Mouse (Mus musculus) MEL (cell line): ENCODE data around the gene Ubxn7. TPM values are rescaled to one million over a fixed set of nuclear protein-coding genes. Genes with fewer than 3 reads are reported as not detected.

Experiments used
- DNase-seq: peaks from one replicate; pipeline ENCODE4 v3.0.0; 2011; ENCODE audit warnings: low read depth, low spot score
- H3K27ac ChIP-seq: 2 replicates; pipeline ENCODE4 v1.5.1; 2012; ENCODE audit warnings: low read depth, mild to moderate bottlenecking, control low read depth, low read length, moderate library complexity; ENCODE audit not compliant: control insufficient read depth
- H3K27me3 ChIP-seq, 2 experiments: fragments of 150-350 bp in 1 of 2; sonication (generic) in 1 of 2; 2 replicates each; pipeline ENCODE4 v1.6.1; 2012; ENCODE audit warnings: low read length in 2 of 2, mild to moderate bottlenecking in 2 of 2, improper control_type of control experiment in 1 of 2, moderate library complexity in 1 of 2; ENCODE audit not compliant: insufficient read depth in 2 of 2, control insufficient read depth in 1 of 2
- H3K36me3 ChIP-seq, 2 experiments: 2 replicates each; pipeline ENCODE4 v1.6.1; 2012 to 2014; ENCODE audit warnings: low read length in 2 of 2, improper control_type of control experiment in 1 of 2, inconsistent platforms in 1 of 2, mild to moderate bottlenecking in 1 of 2; ENCODE audit not compliant: insufficient read depth in 2 of 2, control insufficient read depth in 1 of 2
- H3K4me1 ChIP-seq, 2 experiments: fragments of 150-350 bp in 1 of 2; sonication (generic) in 1 of 2; 2 replicates each; pipeline ENCODE4 v1.6.1; 2012; ENCODE audit warnings: low read length in 2 of 2, improper control_type of control experiment in 1 of 2, mild to moderate bottlenecking in 1 of 2; ENCODE audit not compliant: insufficient read depth in 2 of 2, control insufficient read depth in 1 of 2
- H3K4me3 ChIP-seq, 2 experiments: fragments of 150-350 bp in 1 of 2; sonication (generic) in 1 of 2; 2 replicates each; pipeline ENCODE4 v1.5.1; 2012; ENCODE audit warnings: low read depth in 2 of 2, low read length in 2 of 2, mild to moderate bottlenecking in 2 of 2, moderate library complexity in 2 of 2, control low read depth in 1 of 2, improper control_type of control experiment in 1 of 2; ENCODE audit not compliant: control insufficient read depth in 1 of 2, insufficient read depth in 1 of 2
- H3K79me2 ChIP-seq: 2 replicates; pipeline ENCODE4 v1.6.1; 2012; ENCODE audit warnings: mild to moderate bottlenecking, low read length, moderate library complexity; ENCODE audit not compliant: control insufficient read depth, poor library complexity, insufficient read depth
- H3K9ac ChIP-seq: 2 replicates; pipeline ENCODE4 v1.6.1; 2012; ENCODE audit warnings: low read depth, mild to moderate bottlenecking, control low read depth, low read length, moderate library complexity; ENCODE audit not compliant: control insufficient read depth, poor library complexity, severe bottlenecking
- H3K9me3 ChIP-seq: fragments of 150-350 bp; sonication (generic); replicated peaks from 2 replicates; pipeline ENCODE4 v1.6.1; 2012; ENCODE audit warnings: mild to moderate bottlenecking, low read length, improper control_type of control experiment, moderate library complexity; ENCODE audit not compliant: insufficient read depth
- BHLHE40 ChIP-seq: IDR thresholded peaks from 2 replicates; pipeline ENCODE4 v1.6.1; 2012; ENCODE audit warnings: low read depth, mild to moderate bottlenecking, inconsistent platforms, low read length, improper control_type of control experiment, borderline replicate concordance
- CHD1 ChIP-seq: IDR thresholded peaks from 2 replicates; pipeline ENCODE4 v1.6.1; 2012; ENCODE audit warnings: low read depth, mild to moderate bottlenecking, inconsistent platforms, low read length, improper control_type of control experiment
- CTCF ChIP-seq, 3 experiments: IDR thresholded peaks in 2 of 3; conservative IDR thresholded peaks in 1 of 3; 2 replicates each; pipeline ENCODE4 v1.5.1; 2011 to 2012; ENCODE audit warnings: low read length in 3 of 3, low read depth in 2 of 3, mild to moderate bottlenecking in 2 of 3, improper control_type of control experiment in 1 of 3, inconsistent platforms in 1 of 3, mixed read lengths in 1 of 3, moderate library complexity in 1 of 3; ENCODE audit not compliant: control insufficient read depth in 1 of 3, insufficient read depth in 1 of 3, poor library complexity in 1 of 3, severe bottlenecking in 1 of 3
- E2F4 ChIP-seq: IDR thresholded peaks from 2 replicates; pipeline ENCODE4 v1.6.1; 2011; ENCODE audit warnings: low read depth, low read length, improper control_type of control experiment, borderline replicate concordance
- ETS1 ChIP-seq: IDR thresholded peaks from 2 replicates; pipeline ENCODE4 v1.6.1; 2012; ENCODE audit warnings: low read depth, mild to moderate bottlenecking, inconsistent platforms, low read length, improper control_type of control experiment, moderate library complexity
- HCFC1 ChIP-seq: IDR thresholded peaks from 2 replicates; pipeline ENCODE4 v1.6.1; 2012; ENCODE audit warnings: low read depth, mild to moderate bottlenecking, inconsistent platforms, low read length, improper control_type of control experiment, moderate library complexity
- KAT2A ChIP-seq: conservative IDR thresholded peaks from 2 replicates; pipeline ENCODE4 v1.6.1; 2012; ENCODE audit warnings: low read depth, low read length, improper control_type of control experiment, inconsistent platforms
- MAFK ChIP-seq: IDR thresholded peaks from 2 replicates; pipeline ENCODE4 v1.6.1; 2011; ENCODE audit warnings: low read depth, mild to moderate bottlenecking, low read length, improper control_type of control experiment, borderline replicate concordance
- MAX ChIP-seq: IDR thresholded peaks from 2 replicates; pipeline ENCODE4 v1.6.1; 2011; ENCODE audit warnings: low read length, improper control_type of control experiment
- MAZ ChIP-seq: IDR thresholded peaks from 2 replicates; pipeline ENCODE4 v1.6.1; 2012; ENCODE audit warnings: low read depth, mild to moderate bottlenecking, inconsistent platforms, low read length, improper control_type of control experiment
- MEF2A ChIP-seq: IDR thresholded peaks from 2 replicates; pipeline ENCODE4 v1.6.1; 2014; ENCODE audit warnings: low read depth, mild to moderate bottlenecking, inconsistent platforms, low read length, improper control_type of control experiment; ENCODE audit not compliant: poor library complexity, insufficient replicate concordance, severe bottlenecking; ENCODE audit errors: extremely low read depth
- MXI1 ChIP-seq: IDR thresholded peaks from 2 replicates; pipeline ENCODE4 v1.6.1; 2011; ENCODE audit warnings: mild to moderate bottlenecking, low read depth, low read length, improper control_type of control experiment
- MYB ChIP-seq: IDR thresholded peaks from 2 replicates; pipeline ENCODE4 v1.6.1; 2011; ENCODE audit warnings: mild to moderate bottlenecking, low read depth, low read length, improper control_type of control experiment
- MYC ChIP-seq: IDR thresholded peaks from 2 replicates; pipeline ENCODE4 v1.6.1; 2011; ENCODE audit warnings: low read depth, mild to moderate bottlenecking, low read length, improper control_type of control experiment, moderate library complexity
- NELFE ChIP-seq: IDR thresholded peaks from 2 replicates; pipeline ENCODE4 v1.6.1; 2011; ENCODE audit warnings: low read depth, low read length, improper control_type of control experiment
- NRF1 ChIP-seq: IDR thresholded peaks from 2 replicates; pipeline ENCODE4 v1.6.1; 2014; ENCODE audit warnings: low read depth, mild to moderate bottlenecking, inconsistent platforms, low read length, improper control_type of control experiment, moderate library complexity; ENCODE audit not compliant: poor library complexity, insufficient read depth, severe bottlenecking
- POLR2AphosphoS2 ChIP-seq: IDR thresholded peaks from 2 replicates; pipeline ENCODE4 v1.6.1; 2011; ENCODE audit warnings: low read length, improper control_type of control experiment
- RAD21 ChIP-seq: IDR thresholded peaks from 2 replicates; pipeline ENCODE4 v1.6.1; 2011; ENCODE audit warnings: mild to moderate bottlenecking, low read depth, low read length, improper control_type of control experiment
- SMC3 ChIP-seq: IDR thresholded peaks from 2 replicates; pipeline ENCODE4 v1.6.1; 2011; ENCODE audit warnings: low read depth, low read length, improper control_type of control experiment
- USF2 ChIP-seq, 2 experiments: IDR thresholded peaks; 2 replicates each; pipeline ENCODE4 v1.6.1; 2011 to 2012; ENCODE audit warnings: improper control_type of control experiment in 2 of 2, low read length in 2 of 2, borderline replicate concordance in 1 of 2, inconsistent platforms in 1 of 2, low read depth in 1 of 2, mild to moderate bottlenecking in 1 of 2; ENCODE audit not compliant: insufficient read depth in 1 of 2
- ZKSCAN1 ChIP-seq: IDR thresholded peaks from 2 replicates; pipeline ENCODE4 v1.6.1; 2012; ENCODE audit warnings: low read depth, mild to moderate bottlenecking, inconsistent platforms, low read length, improper control_type of control experiment, moderate library complexity
- polyA plus RNA-seq, 2 experiments: library from polyadenylated mRNA; stranded (reverse) in 1 of 2; unstranded in 1 of 2; fragments of >175 nt in 1 of 2; fragments of >200 nt in 1 of 2; gene quantifications; 2 replicates each; pipeline versions ENCODE4 v1.2.1 to v1.2.4; 2012; ENCODE audit warnings: low replicate concordance in 2 of 2, low read depth in 1 of 2; ENCODE audit not compliant: insufficient read length in 2 of 2, insufficient read depth in 1 of 2, missing spikeins in 1 of 2
- total RNA-seq: library from RNA; depleted of rRNA; stranded (reverse); fragments of 300-350 nt; gene quantifications from 2 replicates; pipeline ENCODE4 v1.2.3, GENCODE M21; 2012

The Ubxn7 gene
- total and polyA plus RNA-seq, 3 experiments: 8.1 to 51.2 (median 11.0) TPM

DNA sequence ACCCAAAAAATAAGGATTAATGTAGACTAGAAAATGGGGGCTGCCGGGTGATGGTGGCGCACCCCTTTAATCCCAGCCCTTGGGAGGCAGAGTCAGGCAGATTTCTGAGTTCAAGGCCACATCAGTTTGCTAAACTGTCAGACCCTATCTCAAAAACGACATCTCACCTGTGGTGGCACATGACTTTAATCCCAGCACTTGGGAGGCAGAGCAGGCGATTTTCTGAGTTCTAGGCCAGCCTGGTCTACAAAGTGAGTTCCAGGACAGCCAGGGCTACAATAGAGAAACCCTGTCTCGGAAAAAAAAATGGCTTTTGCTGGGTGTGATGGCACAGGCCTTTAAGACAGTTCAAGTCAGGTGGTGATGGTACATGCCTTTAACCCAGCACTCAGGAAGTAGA lies 3.1 kb downstream of the Ubxn7 start:
- H3K36me3 ChIP-seq: peaks cover 0 to 9% of the 10 kb centered on the region in 2 experiments; a peak in 2 of 4 replicates
- DNase-seq: no peak
- H3K27me3 ChIP-seq: no peaks in the 10 kb centered on the region
- H3K79me2 ChIP-seq: peaks cover 47% of the 10 kb centered on the region
- no peak overlapping the region for H3K9ac ChIP-seq
- no peak overlapping the region for H3K4me3 ChIP-seq
- H3K9me3 ChIP-seq: no peaks in the 10 kb centered on the region
- H3K4me1 ChIP-seq: peaks cover 0 to 3% of the 10 kb centered on the region in 2 experiments; a peak in 1 of 4 replicates
- no peak overlapping the region for H3K27ac ChIP-seq
- TF ChIP-seq MAX: no peak
- TF ChIP-seq MYB: no peak
- TF ChIP-seq MYC: no peak
- TF ChIP-seq ETS1: no peak
- TF ChIP-seq E2F4: no peak
- no peak for TF ChIP-seq MAZ
- no peak for TF ChIP-seq HCFC1
- no peak for TF ChIP-seq BHLHE40
- no peak for TF ChIP-seq MXI1
- TF ChIP-seq SMC3: no peak
- no peak for TF ChIP-seq CHD1
- no peak for TF ChIP-seq ZKSCAN1
- no peak for TF ChIP-seq KAT2A
- TF ChIP-seq RAD21: no peak
- TF ChIP-seq, all 39 proteins: peak for 0

DNA sequence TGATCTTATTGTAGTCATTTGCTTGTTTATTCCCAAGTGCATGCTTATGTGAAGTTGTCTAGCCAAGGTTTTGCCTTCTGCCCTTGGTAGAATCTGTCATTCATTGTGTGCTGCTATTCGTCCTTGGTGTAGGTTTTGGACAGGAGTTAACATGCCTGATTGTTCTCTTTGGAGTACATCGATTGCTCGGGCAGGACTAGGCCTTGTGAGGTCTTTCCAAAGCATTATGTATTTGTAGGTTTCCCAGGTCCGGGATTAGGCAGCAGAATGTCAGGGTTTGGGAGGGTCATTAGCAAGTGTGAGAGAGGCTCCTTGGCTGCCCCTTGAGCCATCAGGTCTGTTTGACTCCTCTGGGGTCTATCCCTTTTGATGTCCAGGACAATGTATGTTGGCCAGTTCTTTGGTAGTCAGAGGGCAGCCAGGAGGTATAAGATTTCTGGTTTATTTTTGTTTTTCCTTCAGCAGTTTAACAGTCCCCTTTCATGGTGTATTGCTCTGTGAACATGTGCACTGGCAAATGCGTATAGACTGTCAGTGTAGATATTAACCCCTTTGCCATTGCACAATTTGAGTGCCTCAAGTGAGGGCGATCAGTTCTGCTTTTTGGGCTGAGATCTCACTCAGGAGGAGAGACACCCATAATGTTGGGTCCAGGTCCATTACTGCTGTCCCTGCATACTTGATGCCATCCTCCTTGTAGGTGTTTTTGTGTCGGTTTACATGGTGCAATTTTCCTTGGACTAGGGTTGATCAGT lies 4.1 kb downstream of the Ubxn7 start:
- Histone ChIP-seq H3K4me1 (peaks cover 4 to 5% of the 10 kb centered on the region in 2 experiments; a peak in 3 of 4 replicates), H3K27me3 (no peaks in the 10 kb centered on the region), H3K9ac (no peak overlapping the region), H3K79me2 (peaks cover 51% of the 10 kb centered on the region), H3K27ac (no peak overlapping the region), H3K4me3 (no peak overlapping the region), H3K9me3 (no peaks in the 10 kb centered on the region), H3K36me3 (peaks cover 0 to 11% of the 10 kb centered on the region in 2 experiments; a peak in 2 of 4 replicates)
- TF ChIP-seq NRF1 (no peak), USF2 (IDR thresholded peaks at IDR 0.05; ENCODE audit: borderline replicate concordance in 1 of 2, insufficient read depth in 1 of 2, low read depth in 1 of 2, low read length in 2 of 2) (no peak), CTCF (IDR thresholded peaks at IDR 0.05 in 2 of 3, conservative IDR thresholded peaks at IDR 0.05 in 1 of 3; ENCODE audit: control insufficient read depth in 1 of 3, insufficient read depth in 1 of 3, low read depth in 2 of 3, low read length in 3 of 3, poor library complexity in 1 of 3, severe bottlenecking in 1 of 3) (no peak), E2F4 (no peak), SMC3 (no peak), NELFE (no peak), CHD1 (no peak), MAFK (no peak), MEF2A (no peak), POLR2AphosphoS2 (no peak), MAZ (no peak), BHLHE40 (no peak), KAT2A (no peak)
- DNase-seq: no peak
